Mouse (Mus musculus): Measurements from ENCODE around the gene Eef1a2. TPM values are rescaled to one million over a fixed set of nuclear protein-coding genes. Genes with fewer than 3 reads are reported as not detected.
"Not testable (repeated sequence)": the region's sequence is repeated elsewhere in the genome, so short reads cannot be mapped to it uniquely, and the experiment has no call there.

Gene Eef1a2
- total RNA-seq (2014; fragmentation: Nextera tagmentation) (not detected in 2 replicates), total RNA-seq (2017) (not detected in 2 replicates)

DNA sequence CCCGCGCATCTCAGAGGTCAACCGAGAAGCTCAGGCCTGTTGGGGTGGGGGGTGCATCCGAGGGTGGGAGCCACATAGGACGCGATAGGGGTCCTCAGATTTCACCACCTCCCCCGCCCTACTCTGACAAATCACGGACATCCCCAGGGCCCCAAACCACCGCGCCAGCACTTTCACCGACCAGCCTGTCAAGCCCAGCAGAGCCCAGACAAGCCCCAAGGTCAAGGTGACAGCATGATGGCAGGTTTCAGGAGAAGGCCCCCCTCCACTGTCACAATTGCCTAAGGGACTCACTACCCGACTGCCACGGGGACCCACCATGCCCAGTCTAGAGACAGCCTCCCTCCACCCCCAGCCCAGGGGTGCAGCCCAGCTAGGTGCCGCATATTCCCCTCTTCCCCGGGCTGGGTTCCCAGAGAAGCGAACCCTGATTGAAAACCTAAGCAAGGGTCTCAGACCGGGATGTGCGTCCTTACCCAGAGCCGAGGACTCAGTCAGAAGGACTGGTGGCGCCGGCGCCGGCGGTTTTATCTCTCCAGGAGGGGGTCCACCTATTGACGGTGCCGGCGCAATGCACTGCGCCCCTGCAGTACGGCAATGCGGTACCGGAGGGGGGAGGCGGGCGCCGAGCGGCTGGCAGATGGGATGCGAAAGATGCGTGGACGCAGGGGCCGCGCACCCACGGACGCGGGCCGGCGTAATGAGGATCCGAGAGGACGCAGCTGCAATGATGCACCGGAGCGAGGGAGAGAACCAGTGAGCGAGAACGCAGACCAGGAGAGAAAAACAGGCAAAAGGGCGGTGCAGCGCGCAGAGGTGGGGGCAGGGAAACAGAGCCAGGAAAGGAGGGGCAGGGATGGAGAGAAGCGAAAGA is at the start of gene Eef1a2:
Gene Eef1a2, minus strand, starts transcription at position 767 of the 874 bp plus-strand sequence.
- 0 out of 2 replicates have a peak, but pooled peaks have one; percentile 30 for ATAC-seq (replicated peaks; ENCODE audit: poor library complexity, severe bottlenecking)

DNA sequence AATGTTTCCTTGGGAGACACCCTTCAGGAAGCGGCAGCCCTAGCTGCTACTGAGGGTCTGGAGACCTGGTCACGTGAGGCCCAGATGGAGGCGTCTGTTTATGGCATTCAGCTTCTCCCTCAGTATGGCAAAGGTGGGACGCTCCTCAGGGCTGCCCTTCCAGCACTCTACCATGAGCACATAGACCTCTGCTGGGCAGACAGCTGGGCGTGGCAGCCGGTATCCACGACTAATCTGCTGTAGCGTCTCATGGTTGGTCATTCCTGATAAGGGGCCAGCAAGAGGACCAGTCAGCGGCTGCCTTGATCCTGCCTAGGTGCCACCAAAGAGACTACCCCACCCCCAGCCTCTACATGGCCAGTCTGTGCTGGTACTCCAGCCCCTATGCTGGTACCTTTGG is 49.3 kb upstream of the Eef1a2 start:
- ATAC-seq (replicated peaks; ENCODE audit: poor library complexity, severe bottlenecking): no peak

DNA sequence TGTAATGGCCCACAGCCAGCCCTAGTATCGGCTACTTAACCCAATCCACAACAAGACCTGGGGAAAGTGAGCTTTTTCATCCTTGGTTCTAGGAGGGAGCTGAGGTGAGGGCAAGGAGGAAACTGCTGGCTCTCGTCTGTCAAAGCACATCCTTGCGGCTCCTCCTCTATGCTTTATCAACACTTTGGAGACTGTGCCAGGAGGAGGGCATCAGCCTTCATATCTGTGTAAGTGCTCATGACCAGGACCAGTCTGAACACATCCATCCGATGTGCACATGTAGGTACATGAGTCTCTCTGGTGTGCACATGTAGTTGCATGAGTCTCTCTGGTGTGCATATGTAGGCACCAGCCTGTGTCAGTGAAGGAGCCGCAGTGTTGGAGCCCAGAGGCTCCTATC is 48.9 kb upstream of the Eef1a2 start:
- no peak for ATAC-seq (replicated peaks; ENCODE audit: poor library complexity, severe bottlenecking)

DNA sequence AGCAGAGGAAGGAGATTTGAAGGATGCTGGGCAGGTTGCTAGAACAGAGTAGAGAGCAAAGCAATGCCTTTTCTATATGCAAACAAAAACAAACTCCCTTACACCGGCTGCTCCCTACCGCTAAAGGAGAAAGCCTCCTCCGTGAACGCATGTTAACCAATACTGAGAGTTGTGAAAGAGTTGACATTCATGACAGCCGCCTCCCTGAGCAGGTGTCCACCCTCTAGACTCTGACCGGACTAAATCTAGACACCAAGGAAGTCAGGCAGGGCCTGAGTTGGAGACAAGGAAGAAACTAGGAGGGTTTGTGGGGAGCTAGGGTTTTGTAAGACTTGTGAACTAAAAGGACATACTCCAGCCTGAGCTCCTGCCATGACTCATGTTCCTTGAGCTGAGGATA is 46.1 kb upstream of the Eef1a2 start:
- 0 out of 2 replicates have a peak, but pooled peaks have one; percentile 15 for ATAC-seq (replicated peaks; ENCODE audit: poor library complexity, severe bottlenecking)

DNA sequence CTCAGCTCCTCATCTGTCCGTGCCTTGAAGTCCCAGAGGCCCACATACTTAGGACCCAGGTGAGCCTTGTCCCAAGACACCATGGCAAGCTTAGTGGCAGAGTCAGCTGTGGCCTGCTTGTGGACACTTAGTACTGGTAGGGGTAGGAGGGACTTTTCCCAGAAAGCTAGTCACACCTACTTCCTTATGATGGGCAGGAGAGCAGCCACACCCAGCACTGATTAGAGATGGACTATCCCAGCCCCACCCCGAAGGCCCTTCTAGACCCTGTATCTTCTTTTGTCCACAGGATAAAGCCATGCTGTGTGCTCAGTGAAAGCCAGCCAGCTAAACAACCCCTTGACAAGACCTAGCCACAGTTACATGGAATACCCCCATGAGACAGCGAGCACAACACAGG is 45.6 kb upstream of the Eef1a2 start, which contains the start of gene Ptk6:
Gene Ptk6, minus strand, starts transcription at position 368 of the 400 bp plus-strand sequence.
- no peak for ATAC-seq (replicated peaks; ENCODE audit: poor library complexity, severe bottlenecking)

DNA sequence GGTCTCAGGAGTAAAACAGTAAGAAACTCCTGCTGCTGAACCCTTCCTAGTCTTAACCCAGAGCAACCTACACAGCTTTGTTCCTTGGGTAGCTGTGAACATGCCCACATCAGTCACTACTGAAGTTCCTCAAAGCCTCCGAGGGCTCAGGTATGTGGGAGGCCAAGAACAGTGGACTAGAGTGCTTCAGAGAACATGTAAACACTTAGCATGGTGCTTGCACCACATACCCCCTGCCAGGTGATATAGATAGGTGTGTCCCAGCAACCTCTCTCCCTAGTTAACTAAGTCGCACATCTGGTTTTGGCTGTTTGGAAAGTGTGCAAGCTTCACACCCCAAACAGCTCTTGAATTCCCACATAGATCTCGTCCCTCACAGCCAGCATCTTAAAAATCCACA is 44.8 kb upstream of the Eef1a2 start:
- no peak for ATAC-seq (replicated peaks; ENCODE audit: poor library complexity, severe bottlenecking)

DNA sequence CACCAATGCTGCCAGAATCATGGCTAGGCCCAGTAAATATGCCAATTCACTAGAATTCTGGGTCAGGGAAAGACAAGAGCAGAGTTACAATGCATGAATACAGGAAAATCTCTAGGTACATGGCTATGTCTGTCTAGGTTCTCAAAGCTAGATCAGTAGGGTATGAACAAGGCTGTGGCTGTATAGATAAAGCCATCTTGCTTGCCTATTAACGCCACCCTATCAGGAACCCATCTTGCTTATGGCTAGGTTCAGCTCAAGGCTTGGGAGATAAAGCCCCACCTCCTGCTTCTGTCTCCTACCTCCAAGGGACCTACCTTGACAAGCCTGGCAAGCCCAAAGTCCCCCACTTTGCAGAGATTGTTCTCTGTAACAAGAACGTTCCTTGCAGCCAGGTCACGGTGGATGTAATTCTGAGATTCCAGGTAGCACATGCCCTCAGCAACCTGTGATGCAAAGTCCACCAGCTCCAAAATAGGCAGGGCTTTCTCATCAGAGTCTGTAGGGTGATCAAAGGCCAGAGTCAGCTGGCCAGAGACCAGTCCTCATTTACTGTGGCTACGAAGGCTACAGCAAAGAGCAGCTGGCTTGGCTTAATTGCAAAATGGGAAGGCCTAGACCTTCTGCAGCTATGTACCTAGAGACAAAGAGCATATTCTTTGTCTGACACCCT is 40.0 kb upstream of the Eef1a2 start:
- no peak for ATAC-seq (replicated peaks; ENCODE audit: poor library complexity, severe bottlenecking)

DNA sequence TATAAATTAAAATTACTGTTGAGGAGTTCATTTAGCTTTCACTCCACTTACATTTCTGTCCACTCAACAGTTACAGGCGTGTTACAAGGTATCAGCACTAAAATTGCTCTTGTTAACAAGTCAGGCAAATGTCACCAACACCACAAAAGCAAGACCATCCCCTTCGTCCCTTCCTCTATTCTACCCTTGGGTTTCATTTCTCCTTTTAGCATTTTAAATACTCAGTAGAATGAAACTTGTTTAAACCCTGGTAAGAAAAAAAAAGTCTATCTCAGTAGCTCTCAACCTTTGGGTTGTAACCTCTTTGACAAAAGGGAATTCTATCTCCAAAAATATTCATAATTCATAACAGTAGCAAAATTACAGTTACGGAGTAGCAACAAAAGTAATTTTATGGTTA is 36.2 kb upstream of the Eef1a2 start:
- ATAC-seq (replicated peaks; ENCODE audit: poor library complexity, severe bottlenecking): peak; percentile 83

DNA sequence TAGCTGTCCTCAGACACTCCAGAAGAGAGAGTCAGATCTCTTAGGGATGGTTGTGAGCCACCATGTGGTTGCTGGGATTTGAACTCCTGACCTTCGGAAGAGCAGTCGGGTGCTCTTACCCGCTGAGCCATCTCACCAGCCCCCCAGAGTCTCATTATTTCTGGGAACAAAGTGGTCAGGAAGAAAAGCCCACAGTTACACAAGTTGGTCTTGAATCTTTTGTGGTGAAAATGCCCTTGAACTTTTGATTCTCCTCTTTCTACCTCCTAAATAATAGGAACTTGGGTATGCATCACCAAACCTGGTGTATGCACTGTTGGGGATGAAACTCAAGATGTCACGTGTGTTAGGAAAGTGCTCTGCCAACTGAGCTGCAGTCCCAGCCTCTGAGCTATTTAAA is 35.1 kb upstream of the Eef1a2 start:
- ATAC-seq (replicated peaks; ENCODE audit: poor library complexity, severe bottlenecking): no peak

DNA sequence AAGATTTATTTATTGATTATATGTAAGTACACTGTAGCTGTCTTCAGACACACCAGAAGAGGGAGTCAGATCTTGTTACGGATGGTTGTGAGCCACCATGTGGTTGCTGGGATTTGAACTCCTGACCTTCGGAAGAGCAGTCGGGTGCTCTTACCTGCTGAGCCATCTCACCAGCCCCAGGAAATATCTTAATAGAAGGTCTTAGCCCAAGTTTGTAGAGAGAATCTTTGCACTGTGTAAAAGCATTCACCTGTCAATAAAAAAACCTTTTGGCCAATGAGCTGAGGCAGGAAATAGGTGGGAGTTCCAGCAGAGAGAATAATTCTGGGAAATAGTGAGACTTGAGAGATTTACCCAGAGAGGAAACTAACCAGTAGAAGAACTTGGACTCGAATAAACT is 34.6 kb upstream of the Eef1a2 start:
- not testable (repeated sequence) for ATAC-seq (replicated peaks; ENCODE audit: poor library complexity, severe bottlenecking)

DNA sequence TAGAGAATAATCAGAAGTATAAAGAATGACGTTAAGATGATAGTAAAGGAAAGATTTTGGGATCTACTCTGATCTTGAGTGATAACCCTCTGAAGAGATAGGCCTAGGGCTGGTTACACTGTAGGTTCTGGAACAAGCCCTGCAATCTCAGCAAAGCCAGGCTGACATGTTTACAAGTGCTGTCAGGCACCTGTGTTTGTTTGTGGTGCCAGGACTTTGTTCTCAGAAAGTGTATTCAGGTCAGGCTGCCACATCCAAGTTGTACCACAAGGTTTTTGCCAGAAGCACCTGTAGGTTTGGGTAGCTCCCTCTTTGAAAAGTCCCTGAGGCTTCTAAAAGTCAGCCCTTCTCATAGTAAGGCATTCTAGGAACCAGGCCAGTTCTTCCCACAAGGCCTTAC is 32.5 kb upstream of the Eef1a2 start:
- no peak for ATAC-seq (replicated peaks; ENCODE audit: poor library complexity, severe bottlenecking)

DNA sequence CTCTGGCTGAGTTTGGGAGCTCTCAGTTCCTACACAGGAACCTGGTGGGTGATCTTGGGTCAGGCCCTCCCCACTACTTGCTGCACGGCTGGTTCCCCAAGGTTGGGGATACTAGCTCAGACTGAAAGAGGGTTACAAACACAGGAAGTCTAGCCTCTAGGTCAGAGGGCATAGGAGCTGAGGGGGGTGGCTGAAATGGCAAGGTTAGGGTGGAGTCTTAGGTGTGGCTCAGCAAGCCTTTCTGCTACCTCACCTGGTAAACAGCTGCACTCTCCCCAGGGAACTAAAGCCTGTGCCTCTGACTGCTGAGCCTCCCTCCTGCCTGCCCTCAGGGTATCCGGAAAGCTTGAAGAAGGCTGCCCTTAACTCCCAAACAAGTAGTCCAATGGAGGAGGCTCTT is 31.9 kb upstream of the Eef1a2 start:
- ATAC-seq (replicated peaks; ENCODE audit: poor library complexity, severe bottlenecking): no peak

DNA sequence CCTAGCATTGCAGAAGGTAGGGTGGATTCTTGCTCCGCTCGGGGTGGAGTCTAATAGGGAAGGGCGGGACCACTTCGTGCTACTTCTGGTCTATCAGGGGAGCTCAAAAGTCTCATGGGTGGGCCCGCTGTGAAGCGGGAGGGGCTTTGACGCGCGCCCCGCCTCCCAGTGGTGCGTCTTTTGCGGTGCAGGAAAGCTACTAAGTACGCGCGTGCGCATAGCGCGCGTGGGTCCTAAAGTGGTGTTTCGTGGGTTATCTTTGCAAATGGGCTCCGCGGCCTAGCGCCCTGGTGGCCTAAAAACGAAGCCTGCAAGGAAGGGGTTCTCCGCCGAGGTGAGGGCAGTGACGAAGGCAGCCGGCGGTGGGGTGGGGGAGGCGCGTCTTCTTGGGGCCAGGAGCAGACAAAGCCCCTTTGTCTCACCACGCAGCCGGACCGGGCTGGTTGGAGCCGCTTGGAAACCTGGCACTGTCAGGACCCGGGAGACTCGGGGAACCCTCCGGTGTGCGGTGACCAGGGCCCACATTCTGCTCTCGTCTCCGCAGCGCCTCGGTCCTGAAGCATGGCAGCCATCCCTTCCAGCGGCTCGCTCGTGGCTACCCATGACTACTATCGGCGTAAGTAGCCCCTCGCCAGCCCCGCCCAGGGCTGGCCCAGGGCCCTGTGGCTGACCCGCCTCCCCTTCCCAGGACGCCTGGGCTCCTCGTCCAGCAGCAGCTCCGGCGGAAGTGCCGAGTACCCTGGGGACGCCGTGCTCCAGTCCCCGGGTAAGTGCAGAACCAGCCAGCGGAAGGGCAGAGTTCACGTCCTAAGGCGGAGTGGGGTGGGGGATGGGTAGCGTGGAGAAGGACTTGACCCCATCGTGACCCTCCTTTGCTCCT is 30.5 kb upstream of the Eef1a2 start, which contains the start of gene Ppdpf:
Gene Ppdpf, plus strand, starts transcription at position 127 of the 880 bp plus-strand sequence.
- ATAC-seq (replicated peaks; ENCODE audit: poor library complexity, severe bottlenecking): peak; percentile 86

DNA sequence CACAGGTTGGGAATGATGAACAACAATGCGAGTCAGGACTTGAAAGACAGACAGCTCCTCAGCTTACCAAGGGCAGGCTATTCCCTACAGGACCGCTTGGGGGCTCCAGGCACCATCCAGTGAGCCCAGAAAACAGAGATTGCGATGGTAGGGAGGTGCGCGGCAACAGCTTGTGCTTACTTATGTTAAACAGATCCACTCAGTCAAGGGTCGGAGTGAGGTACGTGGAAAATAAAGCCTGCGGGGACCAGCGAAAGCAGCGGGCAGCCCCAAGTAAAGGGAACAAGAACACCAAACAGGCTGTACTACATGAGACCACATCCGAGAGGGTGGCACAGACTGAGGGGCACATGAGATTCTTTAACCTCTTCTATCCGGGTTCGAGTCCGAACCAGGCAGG is 29.8 kb upstream of the Eef1a2 start:
- peak; percentile 75 for ATAC-seq (replicated peaks; ENCODE audit: poor library complexity, severe bottlenecking)

DNA sequence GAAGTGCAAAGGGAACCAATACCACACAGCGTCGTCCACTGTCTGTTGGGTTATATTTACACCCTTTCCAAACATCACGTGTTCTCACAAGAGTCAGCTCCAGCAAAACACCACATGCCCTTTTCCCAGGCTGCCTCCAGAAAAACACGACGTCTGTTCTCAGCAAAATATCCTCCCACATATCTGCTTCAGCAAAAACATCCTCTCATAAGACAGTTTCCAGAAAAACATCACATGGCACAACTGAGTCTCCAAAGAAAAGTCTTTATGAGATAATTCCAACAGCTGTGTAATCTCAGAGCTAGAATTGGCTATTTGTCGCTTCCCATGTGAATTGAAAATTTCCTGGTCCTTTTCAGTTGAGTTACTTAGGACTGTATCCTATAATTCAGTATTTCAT is 24.1 kb upstream of the Eef1a2 start:
- no peak for ATAC-seq (replicated peaks; ENCODE audit: poor library complexity, severe bottlenecking)

DNA sequence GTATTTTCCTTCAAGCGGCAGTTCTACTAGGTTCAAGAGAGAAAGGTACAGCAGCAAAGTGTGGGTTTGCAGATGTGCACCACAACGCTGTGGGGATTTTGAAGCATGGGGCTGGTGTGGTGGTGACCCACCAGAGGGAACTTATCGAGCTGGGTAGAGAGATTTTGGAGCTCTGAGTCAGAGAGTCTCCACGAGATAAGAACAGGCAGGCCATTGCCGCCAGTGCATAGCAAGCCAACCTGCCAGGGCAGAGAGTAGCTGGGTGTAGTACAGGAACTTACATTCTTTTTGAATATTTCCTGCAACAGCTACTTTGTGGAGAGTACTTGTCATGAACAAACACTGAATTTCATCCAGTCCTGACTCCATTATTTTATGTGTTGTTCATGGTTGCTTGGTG is 21.7 kb upstream of the Eef1a2 start:
- no peak for ATAC-seq (replicated peaks; ENCODE audit: poor library complexity, severe bottlenecking)

DNA sequence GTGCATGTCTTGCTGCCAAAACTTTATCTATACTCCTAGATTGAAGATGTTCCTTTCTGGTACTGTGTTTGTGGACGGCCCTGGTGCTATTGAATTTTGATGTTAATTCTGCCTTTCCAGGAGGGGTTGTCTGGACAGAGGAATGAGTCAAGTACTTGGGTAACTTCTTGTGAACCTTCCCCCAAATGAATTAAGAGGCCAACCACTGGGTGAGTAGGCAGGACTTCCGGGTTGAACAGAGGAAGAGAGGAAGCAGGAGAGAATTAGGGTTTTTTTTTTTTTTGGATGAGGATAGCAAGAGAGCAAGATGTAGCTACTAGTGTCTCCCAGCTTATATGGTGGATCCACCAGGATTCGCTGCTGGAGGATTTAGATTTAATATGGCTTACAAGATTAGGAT is 21.2 kb upstream of the Eef1a2 start:
- ATAC-seq (replicated peaks; ENCODE audit: poor library complexity, severe bottlenecking): no peak

DNA sequence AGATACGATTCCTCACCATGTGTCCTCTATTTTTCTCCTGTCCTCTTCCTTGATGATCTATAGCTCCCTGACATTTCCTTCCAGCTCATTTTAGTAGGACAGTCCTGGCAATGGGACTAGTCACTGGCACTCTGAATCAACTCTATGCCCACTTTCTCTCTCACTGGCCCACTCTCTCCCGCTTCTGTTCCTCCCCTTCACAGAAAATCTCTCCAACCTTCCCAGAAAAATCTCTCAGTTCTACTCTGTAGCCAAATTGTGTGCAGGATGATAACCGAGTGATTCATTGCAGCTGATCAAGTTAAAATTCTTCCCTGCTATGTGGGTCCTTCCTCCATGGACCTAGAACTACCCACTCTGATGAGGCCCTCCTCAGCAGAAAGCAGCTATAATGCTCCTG is 17.8 kb upstream of the Eef1a2 start:
- no peak for ATAC-seq (replicated peaks; ENCODE audit: poor library complexity, severe bottlenecking)

DNA sequence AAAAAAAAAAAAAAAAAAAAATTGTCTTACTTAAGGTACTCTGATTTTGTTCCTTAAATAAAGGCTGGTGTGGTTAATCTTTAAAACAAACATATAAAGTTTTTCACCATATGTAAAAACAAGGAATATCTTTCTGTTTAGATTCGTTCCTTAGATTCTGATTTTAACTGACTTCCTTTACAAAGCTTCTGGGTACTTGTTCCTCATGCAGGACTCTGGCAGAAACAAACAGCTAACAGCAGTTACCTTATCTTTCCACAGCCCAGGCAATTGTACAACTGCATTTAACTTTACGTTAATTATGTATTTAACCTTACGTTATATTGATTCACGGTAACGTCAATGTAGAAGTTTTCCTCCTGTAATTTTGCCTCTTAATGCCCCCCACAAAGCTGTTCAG is 9.7 kb upstream of the Eef1a2 start:
- no peak for ATAC-seq (replicated peaks; ENCODE audit: poor library complexity, severe bottlenecking)

DNA sequence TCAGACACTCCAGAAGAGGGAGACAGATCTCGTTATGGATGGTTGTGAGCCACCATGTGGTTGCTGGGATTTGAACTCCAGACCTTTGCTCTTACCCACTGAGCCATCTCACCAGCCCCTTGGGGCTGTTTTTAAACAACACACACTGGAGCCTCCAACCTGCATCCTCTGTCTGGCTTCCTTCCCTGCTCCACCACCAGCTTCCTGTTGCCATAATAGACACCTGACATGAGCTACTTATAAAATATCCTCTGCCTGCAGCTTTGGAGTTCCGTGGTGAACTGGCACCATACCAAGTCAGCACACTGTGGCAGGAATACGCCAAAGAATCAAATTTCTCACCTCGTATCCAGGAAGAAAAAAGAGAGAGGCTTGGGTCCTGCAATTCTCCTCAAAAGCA is 4.0 kb upstream of the Eef1a2 start:
- no peak for ATAC-seq (replicated peaks; ENCODE audit: poor library complexity, severe bottlenecking)

DNA sequence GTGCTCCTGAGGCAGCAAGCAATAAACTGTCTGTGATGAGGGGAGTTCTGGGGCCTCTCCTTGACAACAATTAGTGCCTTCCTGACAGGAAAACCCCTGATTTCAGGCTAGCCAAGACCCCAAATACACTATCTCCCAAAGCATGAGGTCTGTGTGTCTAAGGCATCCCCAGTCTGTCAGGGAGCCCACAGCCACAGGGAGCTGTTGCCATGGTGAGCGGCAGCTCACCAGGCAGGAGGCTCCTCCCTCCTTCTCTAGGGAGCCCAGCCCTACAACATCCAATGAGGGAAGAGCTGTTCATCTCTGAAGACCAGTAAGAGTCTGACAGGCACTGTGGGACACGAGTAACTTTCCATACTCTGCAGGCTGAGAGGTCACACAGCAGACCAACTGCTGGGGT is 3.0 kb upstream of the Eef1a2 start:
- no peak for ATAC-seq (replicated peaks; ENCODE audit: poor library complexity, severe bottlenecking)
